Mouse (Mus musculus): ENCODE measurements around the gene Ctbp1.

- TF ChIP-seq POLR2A (IDR thresholded peaks at IDR 0.05; ENCODE audit: borderline replicate concordance, extremely low read depth, insufficient read depth, insufficient read length, poor library complexity, severe bottlenecking) (no peak), CTCF (IDR thresholded peaks at IDR 0.05; ENCODE audit: borderline replicate concordance, extremely low read depth, insufficient read depth, insufficient read length) (peak; percentile 94)
These were observed 71.0 kb downstream of the Ctbp1 start for GRCm38 (mm10) chr5:33203691-33204242.
